Mouse (Mus musculus) lung, embryonic 15.5 days (tissue): ENCODE measurements around the gene Abca6. TPM values are rescaled to one million over a fixed set of nuclear protein-coding genes. Genes with fewer than 3 reads are reported as not detected.

ENCODE experiments used
- ATAC-seq: fragments of 200-750 bp; cut with Nextera tagmentation; 2 replicates; pipeline ENCODE4 v1.8.0; 2017; ENCODE audit warnings: moderate number of reproducible peaks, borderline replicate concordance; ENCODE audit not compliant: low FRiP score, low TSS enrichment; ENCODE audit errors: extremely low read depth
- H3K27ac ChIP-seq: fragments of 300-500 bp; sonication (generic); 2 replicates; pipeline ENCODE4 v1.5.1; 2015; ENCODE audit warnings: moderate library complexity, mild to moderate bottlenecking, inconsistent platforms
- H3K27me3 ChIP-seq: fragments of 300-500 bp; sonication (generic); 2 replicates; pipeline ENCODE4 v1.6.1; 2015; ENCODE audit warnings: inconsistent platforms
- H3K36me3 ChIP-seq: fragments of 300-500 bp; sonication (generic); 2 replicates; pipeline ENCODE4 v1.6.1; 2015; ENCODE audit warnings: inconsistent platforms
- H3K4me1 ChIP-seq: fragments of 300-500 bp; sonication (generic); 2 replicates; pipeline ENCODE4 v1.6.1; 2015; ENCODE audit warnings: inconsistent platforms
- H3K4me2 ChIP-seq: fragments of 300-500 bp; sonication (generic); 2 replicates; pipeline ENCODE4 v1.6.1; 2015; ENCODE audit warnings: inconsistent platforms, mild to moderate bottlenecking, moderate library complexity
- H3K4me3 ChIP-seq: fragments of 300-500 bp; sonication (generic); 2 replicates; pipeline ENCODE4 v1.5.1; 2015; ENCODE audit warnings: mild to moderate bottlenecking, inconsistent platforms
- H3K9ac ChIP-seq: fragments of 300-500 bp; sonication (generic); 2 replicates; pipeline ENCODE4 v1.6.1; 2015; ENCODE audit warnings: inconsistent platforms
- H3K9me3 ChIP-seq: fragments of 300-500 bp; sonication (generic); 2 replicates; pipeline ENCODE4 v1.6.1; 2016; ENCODE audit warnings: inconsistent platforms
- WGBS: fragments of 180-500 bp; shearing (Covaris S2); methylation state at CpG from one replicate; pipeline ENCODE4 v1.1.7; 2015; 5-methylcytosine and 5-hydroxymethylcytosine counted together
- polyA plus RNA-seq: library from polyadenylated mRNA; unstranded; fragments of >200 nt; fragmentation: Nextera tagmentation; extraction: Ambion mirVana; gene quantifications from 2 replicates; pipeline ENCODE4 v1.2.1, GENCODE M21; 2015

Abca6 gene
- polyA plus RNA-seq, 1 experiment from 2014 or later = 1.6 TPM

GRCm38 (mm10) chr11:110195310-110195709, 56.3 kb downstream of the Abca6 start:
- H3K4me2 ChIP-seq = no peak overlapping the region
- H3K4me1 ChIP-seq = 0 out of 2 replicates have a peak, but pooled peaks cover 4% of the 10 kb centered on the region
- ATAC-seq = no peak
- no peak overlapping the region for H3K4me3 ChIP-seq
- no peaks in the 10 kb centered on the region for H3K36me3 ChIP-seq
- no peak overlapping the region for H3K9ac ChIP-seq
- H3K27ac ChIP-seq = no peak overlapping the region
- no peaks in the 10 kb centered on the region for H3K9me3 ChIP-seq
- 85% methylated on average over 4 of the region's 4 CpGs for WGBS
- H3K27me3 ChIP-seq = no peaks in the 10 kb centered on the region

DNA sequence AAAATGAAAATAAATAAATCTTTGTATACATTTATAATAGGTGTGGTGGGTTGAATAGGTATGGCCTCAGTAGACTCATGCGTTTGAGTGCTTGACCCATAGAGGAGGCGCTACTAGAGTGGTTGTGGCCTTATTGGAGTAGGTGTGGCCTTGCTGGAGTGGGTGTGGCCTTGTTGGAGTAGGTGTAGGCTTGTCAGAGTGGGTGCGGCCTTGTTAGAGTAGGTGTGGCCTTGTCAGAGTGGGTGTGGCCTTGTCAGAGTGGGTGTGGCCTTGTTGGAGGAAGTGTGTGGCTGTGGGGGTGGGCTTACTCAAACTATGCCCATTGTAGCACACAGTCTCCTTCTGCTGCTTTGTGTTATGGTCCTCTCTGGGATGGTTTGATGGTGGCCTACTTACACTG, 80.4 kb downstream of the Abca6 start:
- Histone ChIP-seq H3K9me3 (no peaks in the 10 kb centered on the region), H3K36me3 (no peaks in the 10 kb centered on the region), H3K4me1 (peaks cover 11% of the 10 kb centered on the region; the same call in 1 of the 2 replicates), H3K9ac (no peak overlapping the region), H3K27ac (no peak overlapping the region), H3K27me3 (no peaks in the 10 kb centered on the region), H3K4me3 (no peak overlapping the region), H3K4me2 (no peak overlapping the region)
- WGBS = 94% methylated on average over 3 of the region's 3 CpGs
- no peak; the same call in 1 of the 2 replicates for ATAC-seq

DNA sequence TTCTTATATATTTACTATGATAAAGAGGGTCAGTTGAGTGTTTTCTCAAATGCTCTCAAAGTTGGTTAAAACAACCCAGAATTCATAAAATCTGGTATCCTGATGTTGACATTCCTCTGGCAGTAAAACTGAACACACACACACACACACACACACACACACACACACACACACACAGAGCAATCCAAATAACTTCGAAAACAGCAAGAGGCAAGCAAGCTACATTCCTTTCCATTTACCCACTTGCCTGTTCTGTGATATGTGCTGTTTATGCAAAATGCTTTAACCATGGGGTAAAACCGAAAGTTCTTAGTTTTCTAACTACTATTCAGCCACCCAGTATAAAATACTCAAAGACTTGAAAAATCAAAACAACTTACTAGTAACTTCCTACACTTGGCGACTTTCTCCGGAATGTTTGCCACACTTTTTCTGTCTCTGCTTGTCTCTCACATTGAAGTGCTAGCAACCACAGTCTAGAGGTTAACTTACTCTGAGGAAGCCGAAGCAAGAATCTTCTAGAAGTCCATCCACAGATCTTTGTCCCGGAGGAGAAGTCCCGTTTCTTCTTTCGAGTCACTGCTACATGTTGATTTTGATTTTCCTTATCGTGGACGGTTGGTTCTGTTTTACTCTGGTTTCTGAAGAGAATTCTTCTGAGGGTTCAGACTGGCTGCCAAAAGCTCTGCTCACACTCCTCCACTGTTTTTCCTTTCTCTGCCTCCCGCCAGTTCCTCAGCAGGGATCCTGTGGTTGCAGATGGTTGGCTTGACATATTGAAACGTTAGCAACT, 83.9 kb downstream of the Abca6 start, which contains the start of gene Abca9:
Abca9 (minus strand) TSS at position 738 of the 793 bp plus-strand sequence.
- ATAC-seq = peak; percentile 58; the same call in 1 of the 2 replicates
- H3K4me3 ChIP-seq = peak within 1 kb of the TSS; percentile 29
- H3K9me3 ChIP-seq = no peaks in the 10 kb centered on the region
- peak within 1 kb of the TSS; percentile 85 for H3K27ac ChIP-seq
- 0 out of 2 replicates have a peak, but pooled peaks cover 2% of the 10 kb centered on the region for H3K36me3 ChIP-seq
- 16% methylated on average over 12 of the region's 12 CpGs for WGBS
- H3K9ac ChIP-seq = peak within 1 kb of the TSS; percentile 13
- no peaks in the 10 kb centered on the region for H3K27me3 ChIP-seq
- peak within 1 kb of the TSS; percentile 46 for H3K4me2 ChIP-seq
- peaks cover 16% of the 10 kb centered on the region; the same call in 1 of the 2 replicates for H3K4me1 ChIP-seq

DNA sequence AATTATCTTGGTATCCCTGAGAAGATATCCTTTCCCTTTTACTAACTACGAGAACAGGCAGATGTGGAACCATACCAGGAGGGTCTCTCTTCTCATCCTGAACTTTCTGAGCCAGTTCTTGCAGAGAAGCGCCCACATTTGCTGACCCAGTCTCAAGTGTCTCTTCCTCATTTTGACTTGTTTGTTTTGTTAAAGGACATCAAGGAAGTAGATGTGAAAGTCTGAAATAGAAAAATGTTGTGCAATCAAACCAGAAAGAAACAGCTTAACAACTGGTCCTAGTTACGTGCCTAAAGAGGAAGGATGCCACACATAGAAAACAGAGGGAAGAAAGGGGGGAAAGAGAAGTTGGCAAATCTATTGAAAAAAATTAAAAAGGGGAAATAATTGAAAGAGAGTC, 85.8 kb downstream of the Abca6 start:
- H3K27me3 ChIP-seq = no peaks in the 10 kb centered on the region
- 0 out of 2 replicates have a peak, but pooled peaks cover 2% of the 10 kb centered on the region for H3K36me3 ChIP-seq
- H3K9me3 ChIP-seq = no peaks in the 10 kb centered on the region
- peak overlapping the region; percentile 10; the same call in 1 of the 2 replicates for H3K4me2 ChIP-seq
- no peak overlapping the region for H3K27ac ChIP-seq
- no peak overlapping the region for H3K4me3 ChIP-seq
- peaks cover 16% of the 10 kb centered on the region; the same call in 1 of the 2 replicates for H3K4me1 ChIP-seq
- no peak for ATAC-seq
- 31% methylated on average over 3 of the region's 3 CpGs for WGBS
- H3K9ac ChIP-seq = no peak overlapping the region

DNA sequence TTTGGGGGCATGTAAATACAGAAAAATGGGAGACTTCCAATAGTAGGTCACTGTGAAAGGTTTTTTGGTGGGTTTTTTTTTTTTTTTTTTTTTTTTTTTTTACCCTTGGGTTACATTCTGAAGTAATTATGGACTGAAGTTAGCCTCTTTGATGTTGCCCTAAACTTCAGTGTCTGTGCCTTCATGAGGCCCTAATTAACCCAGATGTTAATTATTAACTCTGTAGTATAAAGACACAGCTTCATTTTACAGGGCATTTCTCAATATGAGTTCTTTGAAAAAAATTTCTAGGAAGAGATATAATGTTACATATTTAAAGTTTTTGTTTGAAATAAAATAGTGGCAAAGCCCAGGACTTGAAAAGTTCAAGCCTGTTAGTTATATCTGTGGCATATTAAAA, 86.2 kb downstream of the Abca6 start:
- H3K27me3 ChIP-seq = no peaks in the 10 kb centered on the region
- no peak overlapping the region for H3K27ac ChIP-seq
- no peaks in the 10 kb centered on the region for H3K9me3 ChIP-seq

GRCm38 (mm10) chr11:110157059-110157458, 94.5 kb downstream of the Abca6 start:
- ATAC-seq = no peak
- Histone ChIP-seq H3K9me3 (no peaks in the 10 kb centered on the region), H3K4me3 (no peak overlapping the region), H3K27ac (no peak overlapping the region), H3K4me1 (no peaks in the 10 kb centered on the region), H3K36me3 (no peaks in the 10 kb centered on the region), H3K9ac (no peak overlapping the region), H3K27me3 (no peaks in the 10 kb centered on the region), H3K4me2 (no peak overlapping the region)
- 48% methylated on average over 6 of the region's 6 CpGs for WGBS

More for the DNA sequence above, 86.2 kb downstream of the Abca6 start:
- no peak overlapping the region for H3K9ac ChIP-seq
- no peak overlapping the region for H3K4me3 ChIP-seq
- no peak for ATAC-seq
- no peak overlapping the region for H3K4me2 ChIP-seq
- peaks cover 16% of the 10 kb centered on the region; the same call in 1 of the 2 replicates for H3K4me1 ChIP-seq
- H3K36me3 ChIP-seq = 0 out of 2 replicates have a peak, but pooled peaks cover 2% of the 10 kb centered on the region

GRCm38 (mm10) chr11:110155985-110156384, 95.6 kb downstream of the Abca6 start:
- Histone ChIP-seq H3K36me3 (no peaks in the 10 kb centered on the region), H3K4me2 (no peak overlapping the region), H3K4me3 (no peak overlapping the region), H3K9ac (no peak overlapping the region), H3K9me3 (no peaks in the 10 kb centered on the region), H3K27me3 (no peaks in the 10 kb centered on the region), H3K27ac (no peak overlapping the region), H3K4me1 (no peaks in the 10 kb centered on the region)
- no peak for ATAC-seq
- 90% methylated on average over 11 of the region's 11 CpGs for WGBS

GRCm38 (mm10) chr11:110147640-110148039, 103.9 kb downstream of the Abca6 start:
- no peaks in the 10 kb centered on the region for H3K9me3 ChIP-seq
- H3K4me3 ChIP-seq = no peak overlapping the region
- H3K27me3 ChIP-seq = no peaks in the 10 kb centered on the region
- no peak for ATAC-seq
- no peak overlapping the region for H3K9ac ChIP-seq
- H3K4me2 ChIP-seq = no peak overlapping the region
- 91% methylated on average over 5 of the region's 5 CpGs for WGBS
- H3K36me3 ChIP-seq = no peaks in the 10 kb centered on the region
- no peaks in the 10 kb centered on the region for H3K4me1 ChIP-seq
- H3K27ac ChIP-seq = no peak overlapping the region

DNA sequence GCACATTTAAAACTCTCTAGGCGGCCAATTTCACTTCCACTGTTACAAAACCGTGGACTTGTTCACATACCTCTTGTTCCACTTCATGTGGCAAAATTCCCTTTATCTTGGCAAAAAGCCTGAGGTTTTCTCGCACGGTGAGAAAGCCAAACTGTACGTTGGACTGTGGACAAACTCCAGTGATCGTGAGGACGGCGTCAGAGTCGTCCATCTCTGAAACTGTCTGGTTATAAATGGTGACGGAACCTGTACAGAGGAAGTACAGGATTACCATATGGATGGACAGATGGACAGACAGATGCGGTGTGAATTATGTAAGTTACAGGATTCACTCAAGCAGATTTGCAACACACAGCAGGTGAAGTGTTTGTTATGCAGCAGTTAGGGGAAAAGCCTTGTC, 106.2 kb downstream of the Abca6 start:
- Histone ChIP-seq H3K4me1 (no peaks in the 10 kb centered on the region), H3K4me2 (no peak overlapping the region), H3K27me3 (no peaks in the 10 kb centered on the region), H3K9ac (no peak overlapping the region), H3K4me3 (no peak overlapping the region), H3K27ac (no peak overlapping the region), H3K36me3 (no peaks in the 10 kb centered on the region), H3K9me3 (no peaks in the 10 kb centered on the region)
- no peak for ATAC-seq
- WGBS = 64% methylated on average over 11 of the region's 11 CpGs

GRCm38 (mm10) chr11:110130760-110131159, 120.8 kb downstream of the Abca6 start:
- Histone ChIP-seq H3K9ac (no peak overlapping the region), H3K9me3 (no peaks in the 10 kb centered on the region), H3K27ac (no peak overlapping the region), H3K4me3 (no peak overlapping the region), H3K4me1 (no peaks in the 10 kb centered on the region), H3K4me2 (no peak overlapping the region), H3K27me3 (no peaks in the 10 kb centered on the region), H3K36me3 (no peaks in the 10 kb centered on the region)
- no peak for ATAC-seq
- WGBS = 63% methylated on average over 5 of the region's 5 CpGs
